Mouse (Mus musculus) embryonic stem cell, embryonic (primary cell): Measurements from ENCODE around the gene Srrm2.

ENCODE experiments used
- CTCF ChIA-PET, 4 experiments: fragments of 300-600 bp in 2 of 4; fragments of 350-600 bp in 2 of 4; sonication (Branson Sonifier 250); formaldehyde crosslinking; loops; one replicate each; lab custom pipeline; 2022; ENCODE audit warnings: inconsistent platforms in 2 of 4; lab: Charles Lee
- POLR2A ChIA-PET, 4 experiments: fragments of 300-600 bp in 2 of 4; fragments of 350-600 bp in 2 of 4; sonication (Branson Sonifier 250); formaldehyde crosslinking; loops; one replicate each; lab custom pipeline; 2022; ENCODE audit warnings: antibody characterized with exemption in 4 of 4, inconsistent platforms in 1 of 4; lab: Charles Lee

Srrm2 gene

DNA sequence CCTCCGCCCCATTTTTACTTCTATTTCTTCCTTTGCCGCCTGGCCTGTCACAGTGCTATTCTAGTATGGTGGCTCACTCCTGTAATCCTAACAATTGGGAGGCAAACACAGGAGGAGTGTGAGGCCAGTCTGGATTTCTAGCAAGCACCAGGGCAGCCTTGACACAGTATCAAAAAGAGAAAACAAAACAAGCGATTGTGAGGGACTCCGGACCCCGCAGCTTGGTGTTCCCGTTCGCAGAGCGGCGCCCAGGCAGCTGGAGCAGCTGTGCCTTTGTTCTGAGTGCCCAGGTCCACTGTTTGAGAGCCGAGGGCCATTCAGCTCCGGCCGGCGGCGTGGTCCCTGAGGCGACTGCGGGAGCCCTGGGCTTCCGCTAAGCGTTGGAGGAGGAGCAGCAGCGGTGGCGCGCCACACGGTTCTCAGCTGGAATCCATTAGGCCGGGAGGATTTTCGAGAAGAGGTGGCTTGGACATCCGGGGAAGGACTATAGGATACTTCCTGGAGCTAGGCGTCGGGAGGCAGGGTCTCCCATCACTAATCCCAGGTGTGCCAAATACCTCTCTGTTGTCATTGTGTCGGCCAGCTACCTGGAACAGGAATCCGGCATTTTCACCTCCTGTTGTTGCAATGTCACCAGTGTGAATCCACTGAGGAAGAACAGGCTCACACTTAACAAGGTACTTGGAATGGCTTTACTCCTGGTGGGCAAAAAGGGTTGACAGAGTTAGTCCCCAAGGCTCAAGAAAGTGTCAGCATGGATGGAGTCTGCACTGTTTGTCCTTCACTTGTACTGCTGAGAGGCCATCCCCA, at the start of gene Srrm2:
Gene Srrm2, plus strand, starts transcription at position 264 of the 810 bp plus-strand sequence.
- ChIA-PET POLR2A (interaction anchor here (0.6 to 8.9 kb wide), 22 partner anchors 8 to 52 kb away, joined by 3 to 219 read pairs (median 4); partner anchors contain the start of genes Elob (in 2 of the 4), Paqr4 (in 1 of the 4) and Prss32 (in 1 of the 4)), CTCF (interaction anchor here in 3 of 4 experiments (1.0 to 1.7 kb wide), 4 partner anchors 11 to 53 kb away, joined by 3 to 5 read pairs (median 3); partner anchors contain the start of genes Prss32 (in 1 of the 3) and Prss41 (in 1 of the 3))

DNA sequence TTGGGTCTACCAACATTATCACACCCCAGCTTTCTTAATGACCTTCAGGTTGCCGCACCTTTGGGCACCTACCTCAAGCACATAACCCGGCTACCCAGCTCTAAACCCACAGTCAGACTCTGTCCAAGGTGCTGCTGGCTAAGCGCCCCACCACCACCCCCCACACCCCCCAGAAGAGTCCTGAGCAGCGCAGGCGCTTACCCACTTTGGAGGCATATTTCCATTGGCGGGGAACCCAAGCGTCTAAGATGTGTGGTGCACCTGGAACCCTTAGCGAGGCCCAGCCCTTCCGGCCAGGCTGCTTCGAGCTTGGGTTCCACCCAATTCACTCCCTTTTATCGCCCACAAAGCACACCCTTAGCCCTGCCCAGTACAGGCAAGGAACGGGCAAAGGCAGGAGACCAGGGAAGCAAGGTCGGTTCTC, 49.7 kb upstream of the Srrm2 start, which contains the start of gene Paqr4:
Gene Paqr4, minus strand, starts transcription at position 270 of the 424 bp plus-strand sequence.
- ChIA-PET CTCF (interaction anchor here (0.8 to 3.2 kb wide), 17 partner anchors 8 to 181 kb away, joined by 3 to 29 read pairs (median 4); partner anchors contain the start of genes Prss32 (in 3 of the 4) and Prss41 (in 3 of the 4)), POLR2A (interaction anchor here (0.6 to 15.7 kb wide), 39 partner anchors 8 to 809 kb away, joined by 3 to 197 read pairs (median 4); partner anchors contain the start of genes Pkmyt1 (in 4 of the 4), 1520401A03Rik (in 2 of the 4), Prss32 (in 2 of the 4) and Prss41 (in 2 of the 4))

DNA sequence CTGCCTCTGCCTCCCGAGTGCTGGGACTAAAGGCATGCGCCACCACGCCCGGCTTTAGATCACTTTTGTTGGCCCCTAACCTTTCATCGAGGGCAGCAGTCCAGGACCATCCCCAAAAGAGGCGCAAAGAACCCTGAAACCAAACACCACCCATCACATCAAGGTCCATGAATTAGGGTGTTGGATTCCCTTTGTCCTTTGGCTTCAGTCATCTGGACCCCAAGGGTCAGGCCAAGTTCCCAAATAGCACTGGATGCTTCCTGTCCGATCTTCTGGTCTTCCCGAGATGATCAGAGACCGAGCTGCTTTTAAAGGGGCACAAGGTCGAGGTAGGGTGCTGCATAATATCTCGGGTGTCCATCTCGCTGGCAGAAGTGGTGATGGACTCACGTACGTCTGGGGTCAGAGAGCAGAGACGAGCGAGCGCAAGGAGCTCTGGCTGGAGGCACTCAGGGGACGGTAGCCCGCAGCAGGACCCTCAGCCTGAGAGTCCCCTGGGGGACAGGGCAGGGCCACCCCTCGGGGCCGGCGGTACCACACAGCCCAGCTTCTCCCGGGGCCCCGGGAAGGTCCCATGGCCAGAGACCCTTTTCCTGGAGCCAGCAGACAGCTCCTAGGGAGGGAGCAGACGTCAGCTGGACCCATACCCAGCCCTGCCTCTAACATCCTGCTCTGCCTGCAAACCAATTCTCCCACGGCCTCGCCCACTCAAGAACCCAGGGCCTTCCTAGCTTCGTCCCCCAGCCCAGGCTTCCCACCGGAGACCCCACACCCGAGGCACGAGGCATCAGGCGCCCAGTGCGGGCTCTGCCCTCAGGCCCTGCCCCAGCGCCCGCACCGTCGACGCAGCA, 48.7 kb upstream of the Srrm2 start:
- POLR2A ChIA-PET = interaction anchor here in 3 of 4 experiments (0.6 to 15.7 kb wide), 20 partner anchors 12 to 141 kb away, joined by 3 to 197 read pairs (median 4); partner anchors contain the start of genes 1520401A03Rik (in 2 of the 3), Pkmyt1 (in 2 of the 3), Prss32 (in 2 of the 3) and Prss41 (in 2 of the 3)
- CTCF ChIA-PET = interaction anchor here in 2 of 4 experiments (1.4 to 2.7 kb wide), 3 partner anchors 7 to 35 kb away, joined by 4 to 9 read pairs (median 8); no protein-coding TSS in a partner anchor

DNA sequence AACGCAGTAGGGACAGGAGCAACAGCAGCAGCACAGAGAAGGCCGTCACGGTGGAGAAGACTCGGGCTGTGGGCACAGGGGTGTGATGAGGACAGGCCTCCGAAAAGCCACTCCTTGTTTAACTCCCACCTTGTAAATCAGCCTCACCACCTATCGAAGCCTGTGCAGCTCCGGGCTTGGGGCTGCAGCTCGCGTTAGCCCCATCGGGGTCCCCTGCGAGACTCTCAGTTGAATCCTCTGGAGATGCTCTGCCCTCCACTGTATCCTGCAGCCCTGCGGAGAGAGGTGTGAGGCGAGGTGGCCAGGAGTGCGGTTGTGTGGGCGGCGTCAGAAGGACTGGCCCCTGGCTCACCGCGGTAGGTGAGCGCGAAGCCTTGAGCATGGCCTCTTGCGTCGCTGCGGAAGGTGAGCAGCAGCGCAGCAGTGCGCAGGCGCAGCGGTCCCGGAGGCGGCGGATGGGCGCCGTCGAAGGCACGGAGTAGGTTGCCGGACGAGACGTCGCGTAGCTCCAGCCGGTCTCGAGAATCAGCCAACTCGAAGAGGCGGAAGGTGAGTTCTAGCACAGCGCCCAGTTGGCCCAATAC, 48.0 kb upstream of the Srrm2 start:
- ChIA-PET CTCF (interaction anchor here in 2 of 4 experiments (0.7 to 1.0 kb wide), 2 partner anchors 101 to 102 kb away, joined by 3 read pairs; partner anchors contain the start of genes Prss32 (in 2 of the 2) and Prss41 (in 1 of the 2)), POLR2A (interaction anchor here in 3 of 4 experiments (0.6 to 15.7 kb wide), 10 partner anchors 10 to 102 kb away, joined by 3 to 197 read pairs (median 4); partner anchors contain the start of genes 1520401A03Rik (in 2 of the 3), Pkmyt1 (in 2 of the 3) and Prss41 (in 1 of the 3))

DNA sequence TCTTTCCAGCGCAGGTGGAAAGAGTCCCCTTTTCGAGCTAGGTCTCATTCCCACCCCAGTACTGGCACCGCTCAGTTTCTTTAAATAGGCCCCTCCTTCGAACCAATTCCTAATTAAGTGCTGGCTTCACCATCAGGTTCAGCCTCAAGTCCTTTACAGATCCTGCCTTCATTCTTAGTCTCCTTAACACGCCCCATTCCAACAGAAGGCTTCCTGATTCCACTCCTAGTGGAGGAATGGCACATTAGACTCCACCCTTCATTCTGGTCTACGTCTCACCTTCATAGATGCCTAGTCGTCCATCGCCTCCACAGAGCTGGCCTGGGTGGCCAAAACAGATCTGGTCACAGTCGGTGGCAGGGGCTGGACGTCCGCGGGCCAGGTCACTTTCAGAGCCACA, 47.4 kb upstream of the Srrm2 start:
- CTCF ChIA-PET = interaction anchor here in 1 of 4 experiments (1.0 kb wide), 1 partner anchor 101 kb away, joined by 3 read pairs; the partner anchor contains the start of genes Prss32 and Prss41

DNA sequence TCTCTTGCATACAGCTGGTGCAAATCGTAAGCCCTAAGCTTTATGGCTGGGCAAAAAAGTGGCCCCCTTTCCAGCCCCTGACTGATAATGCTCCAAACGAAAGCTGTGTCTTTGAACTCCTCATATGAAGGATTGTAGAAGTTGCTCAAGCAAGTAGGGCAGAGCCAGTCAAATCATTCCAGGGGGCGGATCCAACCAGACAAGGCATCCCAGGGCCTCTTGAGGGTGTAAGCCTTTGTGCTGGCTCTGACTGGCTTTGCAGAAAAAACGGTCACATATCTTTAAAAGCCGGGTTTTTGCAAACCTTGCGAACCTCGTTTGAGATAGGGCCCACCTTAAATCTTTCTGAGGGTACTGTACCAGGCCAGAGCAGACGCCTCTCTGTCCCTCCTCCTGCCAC, 46.3 kb upstream of the Srrm2 start:
- CTCF ChIA-PET = interaction anchor here in 2 of 4 experiments (0.7 to 1.0 kb wide), 2 partner anchors 15 kb away, joined by 3 read pairs; no protein-coding TSS in a partner anchor

More for the DNA sequence above, 47.4 kb upstream of the Srrm2 start:
- POLR2A ChIA-PET = interaction anchor here in 3 of 4 experiments (1.1 to 15.7 kb wide), 8 partner anchors 9 to 101 kb away, joined by 3 to 197 read pairs (median 6); partner anchors contain the start of genes 1520401A03Rik (in 2 of the 3), Pkmyt1 (in 2 of the 3) and Prss41 (in 1 of the 3)

DNA sequence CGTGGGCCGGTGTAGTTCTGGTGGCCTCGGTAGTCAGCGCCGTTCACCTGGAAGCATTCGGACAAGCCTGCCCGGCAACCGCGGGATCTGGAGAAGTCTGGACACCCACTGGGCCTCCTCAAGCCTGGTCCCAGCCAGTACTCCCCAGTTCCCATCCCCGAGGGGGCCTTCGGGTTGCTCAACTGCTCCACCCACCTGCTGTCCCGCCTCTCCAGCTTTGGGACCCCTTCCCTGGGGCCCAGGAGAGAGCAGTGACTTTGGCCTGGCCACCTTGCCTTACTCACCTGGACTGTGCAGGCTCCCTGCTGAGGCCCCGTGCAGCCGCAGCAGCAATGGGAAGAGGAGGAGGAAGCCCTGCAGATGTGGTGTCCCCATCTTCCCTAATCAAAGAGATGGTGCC, 45.7 kb upstream of the Srrm2 start:
- CTCF ChIA-PET = interaction anchor here in 3 of 4 experiments (0.5 to 1.0 kb wide), 3 partner anchors 14 to 44 kb away, joined by 3 read pairs; no protein-coding TSS in a partner anchor

More for the DNA sequence above, 46.3 kb upstream of the Srrm2 start:
- POLR2A ChIA-PET = interaction anchor here in 3 of 4 experiments (0.8 to 15.7 kb wide), 7 partner anchors 8 to 100 kb away, joined by 3 to 197 read pairs (median 3); partner anchors contain the start of genes 1520401A03Rik (in 1 of the 3), Pkmyt1 (in 1 of the 3), Prss32 (in 1 of the 3) and Prss41 (in 1 of the 3)

DNA sequence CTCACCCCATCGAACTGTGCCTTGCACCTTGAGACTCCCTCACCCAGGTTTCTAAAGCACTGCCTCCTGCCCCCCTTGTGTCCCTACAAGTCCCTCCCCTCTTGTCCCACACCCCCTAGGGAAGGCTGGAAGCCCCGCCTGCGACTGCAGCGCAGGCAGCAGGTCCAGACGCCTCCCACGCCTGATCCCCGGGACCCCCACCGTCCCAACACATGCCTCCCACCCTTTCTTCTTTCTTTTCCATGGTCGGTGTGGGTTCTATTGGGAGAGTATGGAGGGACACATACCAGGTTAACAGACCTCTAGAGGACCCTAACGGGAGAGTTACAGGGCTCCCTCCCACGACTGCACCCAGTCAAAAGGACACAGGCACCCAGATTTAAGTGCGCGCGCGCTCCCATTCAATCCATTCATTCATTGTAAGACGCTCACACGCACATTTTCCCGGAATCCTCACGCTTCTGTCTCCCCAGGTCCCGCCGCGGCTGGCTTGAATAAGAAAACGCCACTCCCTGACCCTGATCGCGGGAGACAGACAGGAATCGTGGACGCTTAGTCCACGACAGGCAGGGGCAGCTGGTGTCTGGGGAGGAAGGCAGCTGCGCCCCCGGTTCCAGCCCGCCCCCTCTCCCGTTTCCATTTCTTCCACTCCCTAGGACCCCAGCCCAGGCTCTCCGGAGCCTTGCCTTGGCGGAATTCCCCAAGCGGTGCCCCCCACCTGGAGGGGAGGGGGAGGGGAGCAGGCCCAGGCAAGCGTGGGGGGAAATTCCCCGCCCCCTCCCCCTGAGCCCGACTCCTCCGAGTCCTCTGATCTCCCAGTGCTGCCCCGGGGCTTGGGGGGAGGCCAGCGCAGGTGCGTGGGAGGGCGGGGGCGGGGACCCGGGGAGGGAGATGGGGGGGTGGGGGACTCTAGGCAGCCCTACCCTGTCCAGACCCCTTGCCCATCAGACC, 44.8 kb upstream of the Srrm2 start, which contains the start of gene Kremen2:
Gene Kremen2, minus strand, starts transcription at position 533 of the 951 bp plus-strand sequence.
- ChIA-PET POLR2A (interaction anchor here in 3 of 4 experiments (0.7 to 15.7 kb wide), 19 partner anchors 8 to 141 kb away, joined by 3 to 197 read pairs (median 3); partner anchors contain the start of genes Pkmyt1 (in 2 of the 3), 1520401A03Rik (in 1 of the 3) and Elob (in 1 of the 3)), CTCF (interaction anchor here in 3 of 4 experiments (0.5 to 4.6 kb wide), 17 partner anchors 12 to 115 kb away, joined by 3 to 48 read pairs (median 3); partner anchors contain the start of genes Elob (in 1 of the 3), Pkmyt1 (in 1 of the 3), Prss32 (in 1 of the 3) and Prss41 (in 1 of the 3))

More for the DNA sequence above, 45.7 kb upstream of the Srrm2 start:
- POLR2A ChIA-PET = interaction anchor here in 2 of 4 experiments (1.0 to 15.7 kb wide), 4 partner anchors 11 to 58 kb away, joined by 3 to 197 read pairs (median 3); partner anchors contain the start of genes 1520401A03Rik (in 1 of the 2) and Pkmyt1 (in 1 of the 2)

DNA sequence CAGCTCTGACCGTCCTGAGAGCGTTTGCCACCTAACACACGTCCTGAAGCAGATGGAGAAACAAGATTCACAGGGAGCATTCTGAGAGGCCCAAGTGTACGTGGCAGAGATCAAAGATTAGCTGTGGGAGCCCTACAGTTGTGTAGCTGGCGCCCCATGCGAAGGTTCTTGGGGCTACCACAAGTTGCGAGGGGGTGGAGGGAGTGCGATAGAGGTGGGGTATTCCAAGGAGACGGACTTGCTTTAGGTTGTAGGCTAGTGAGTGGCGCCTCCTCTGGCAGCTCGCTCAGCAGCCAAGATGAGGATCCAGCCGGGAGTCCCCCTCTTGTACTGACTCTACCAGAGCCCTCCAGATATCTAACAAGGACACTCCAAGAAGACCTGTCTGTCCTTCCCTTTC, 44.0 kb upstream of the Srrm2 start:
- ChIA-PET POLR2A (interaction anchor here in 3 of 4 experiments (0.7 to 15.7 kb wide), 19 partner anchors 8 to 179 kb away, joined by 3 to 197 read pairs (median 3); partner anchors contain the start of genes Pkmyt1 (in 2 of the 3), 1520401A03Rik (in 1 of the 3) and Elob (in 1 of the 3)), CTCF (interaction anchor here in 3 of 4 experiments (0.5 to 4.6 kb wide), 20 partner anchors 9 to 116 kb away, joined by 3 to 48 read pairs (median 4); partner anchors contain the start of genes Elob (in 1 of the 3), Pkmyt1 (in 1 of the 3), Prss32 (in 1 of the 3) and Prss41 (in 1 of the 3))

DNA sequence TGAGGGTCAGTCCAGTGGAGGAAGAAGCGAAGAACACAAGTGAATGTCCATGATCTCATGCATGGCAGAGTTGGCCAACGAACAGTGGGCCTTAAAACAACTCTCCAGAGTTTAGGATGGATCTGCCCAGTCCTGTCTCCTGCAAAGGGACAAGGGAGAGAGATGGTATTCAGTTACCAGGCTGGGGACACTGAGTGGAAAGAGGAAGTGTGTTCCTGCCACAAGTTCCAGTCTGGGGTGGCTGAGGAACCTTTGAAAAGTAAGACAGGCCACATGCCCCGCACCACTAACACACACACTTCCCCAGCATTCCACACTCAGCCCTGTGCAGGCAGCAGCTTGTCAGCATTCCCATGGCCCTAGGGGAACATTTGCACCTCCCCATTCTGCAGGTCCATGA, 43.6 kb upstream of the Srrm2 start:
- CTCF ChIA-PET = interaction anchor here in 3 of 4 experiments (0.5 to 4.6 kb wide), 20 partner anchors 9 to 174 kb away, joined by 3 to 48 read pairs (median 4); partner anchors contain the start of genes Elob (in 1 of the 3), Pkmyt1 (in 1 of the 3), Prss32 (in 1 of the 3) and Prss41 (in 1 of the 3)

DNA sequence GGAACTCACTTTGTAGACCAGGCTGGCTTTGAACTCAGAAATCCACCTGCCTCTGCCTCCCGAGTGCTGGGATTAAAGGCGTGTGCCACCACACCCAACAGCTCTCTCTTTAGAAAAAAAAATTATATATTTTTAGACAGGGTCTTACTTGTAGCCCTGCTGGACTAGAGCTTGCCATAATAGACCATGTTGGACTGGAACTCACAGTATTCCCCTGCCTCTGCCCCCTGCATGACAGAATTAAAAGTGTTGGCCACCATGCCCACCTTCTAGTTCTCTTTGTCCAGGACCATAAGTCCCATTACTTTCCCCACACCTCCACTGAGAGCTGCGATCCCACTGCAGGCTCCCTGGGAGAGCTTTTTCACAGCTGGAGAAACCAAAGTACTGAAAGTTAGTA, 42.9 kb upstream of the Srrm2 start:
- ChIA-PET CTCF (interaction anchor here in 3 of 4 experiments (0.6 to 4.6 kb wide), 9 partner anchors 8 to 96 kb away, joined by 3 to 48 read pairs (median 3); partner anchors contain the start of genes Paqr4 (in 1 of the 3), Prss32 (in 1 of the 3) and Prss41 (in 1 of the 3)), POLR2A (interaction anchor here in 2 of 4 experiments (1.3 to 15.7 kb wide), 6 partner anchors 9 to 106 kb away, joined by 3 to 197 read pairs (median 4); partner anchors contain the start of genes Pkmyt1 (in 2 of the 2) and 1520401A03Rik (in 1 of the 2))

More for the DNA sequence above, 43.6 kb upstream of the Srrm2 start:
- POLR2A ChIA-PET = interaction anchor here in 3 of 4 experiments (0.7 to 15.7 kb wide), 19 partner anchors 8 to 178 kb away, joined by 3 to 197 read pairs (median 3); partner anchors contain the start of genes Pkmyt1 (in 2 of the 3), 1520401A03Rik (in 1 of the 3) and Elob (in 1 of the 3)

DNA sequence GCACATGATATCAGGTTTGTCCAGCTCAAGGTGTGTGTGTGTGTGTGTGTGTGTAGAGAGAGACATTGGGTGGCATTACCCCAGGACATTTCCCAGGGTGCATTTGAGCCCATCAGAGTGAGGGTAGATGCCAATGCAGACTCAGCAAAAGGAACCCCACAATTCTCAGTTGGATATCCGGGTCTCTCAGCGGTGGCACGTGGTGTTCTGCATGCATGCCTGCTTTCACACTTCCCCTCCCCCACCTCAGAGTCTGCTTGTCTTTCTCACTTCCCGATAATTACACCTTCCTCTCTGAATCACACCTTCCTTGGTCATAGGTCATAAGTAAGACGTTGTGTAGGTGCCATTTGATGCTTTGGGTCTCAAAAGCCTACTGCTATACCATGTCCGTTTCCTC, 42.3 kb upstream of the Srrm2 start:
- ChIA-PET POLR2A (interaction anchor here in 3 of 4 experiments (1.1 to 15.7 kb wide), 6 partner anchors 10 to 25 kb away, joined by 3 to 197 read pairs (median 6); partner anchors contain the start of genes Pkmyt1 (in 2 of the 3) and 1520401A03Rik (in 1 of the 3)), CTCF (interaction anchor here in 3 of 4 experiments (0.7 to 4.6 kb wide), 12 partner anchors 8 to 96 kb away, joined by 3 to 48 read pairs (median 6); partner anchors contain the start of genes Prss32 (in 2 of the 3), Prss41 (in 2 of the 3) and Paqr4 (in 1 of the 3))
